Mouse (Mus musculus) cortical plate, adult 2 months (tissue): Measurements from ENCODE around the gene Rtn4rl1. TPM values are rescaled to one million over a fixed set of nuclear protein-coding genes. Genes with fewer than 3 reads are reported as not detected.

Experiments used
- H3K27ac ChIP-seq: fragments of 200-500 bp; 2 replicates; pipeline ENCODE4 v1.5.1; 2012; ENCODE audit warnings: low read length, control low read depth, inconsistent platforms; ENCODE audit not compliant: insufficient read depth
- H3K4me1 ChIP-seq: fragments of 200-500 bp; 2 replicates; pipeline ENCODE4 v1.6.1; 2011; ENCODE audit warnings: low read length; ENCODE audit not compliant: control insufficient read depth, insufficient read depth
- H3K4me3 ChIP-seq: fragments of 200-500 bp; 2 replicates; pipeline ENCODE4 v1.5.1; 2011; ENCODE audit warnings: mild to moderate bottlenecking, low read length, control low read depth; ENCODE audit not compliant: insufficient read depth
- CTCF ChIP-seq: fragments of 200-500 bp; IDR thresholded peaks from 2 replicates; pipeline ENCODE4 v1.5.1; 2011; ENCODE audit warnings: mild to moderate bottlenecking, control low read depth, low read length; ENCODE audit not compliant: insufficient read depth; ENCODE audit errors: extremely low read depth
- POLR2A ChIP-seq: fragments of 200-500 bp; IDR thresholded peaks from 2 replicates; pipeline ENCODE4 v1.6.1; 2011; ENCODE audit warnings: mild to moderate bottlenecking, low read length, control low read depth; ENCODE audit not compliant: insufficient read depth; ENCODE audit errors: extremely low read depth
- polyA plus RNA-seq: library from polyadenylated mRNA; depleted of rRNA; stranded (reverse); fragments of >200 nt; gene quantifications from 2 replicates; pipeline ENCODE4 v1.2.3, GENCODE M21; 2012

Gene Rtn4rl1
- polyA plus RNA-seq, 1 experiment: 37.9 TPM

DNA sequence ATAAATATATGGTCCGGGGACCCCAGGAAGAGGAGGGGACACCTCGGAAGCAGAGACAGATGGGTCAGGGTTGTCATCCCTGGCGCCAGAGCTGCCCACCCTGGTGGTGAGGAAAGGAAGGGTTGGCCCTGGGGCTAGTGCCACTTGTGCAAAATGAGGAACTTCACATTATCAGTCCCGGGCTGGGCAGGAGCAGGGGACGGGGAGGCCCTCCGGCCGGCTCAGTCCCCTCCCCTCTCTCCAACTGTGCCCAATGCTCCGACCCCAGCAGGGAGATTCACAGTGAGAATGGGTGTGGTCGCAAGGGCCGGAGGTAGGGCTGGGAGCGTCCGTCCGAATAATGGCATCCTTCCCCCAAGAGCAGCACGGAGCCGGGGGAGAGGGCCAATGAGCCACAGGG, 28.8 kb upstream of the Rtn4rl1 start:
- H3K4me3 ChIP-seq: no peak overlapping the region; the same call in 1 of the 2 replicates

GRCm38 (mm10) chr11:75165441-75166192, 28.0 kb upstream of the Rtn4rl1 start:
- H3K27ac ChIP-seq: no peak overlapping the region

More for the DNA sequence above, 28.8 kb upstream of the Rtn4rl1 start:
- TF ChIP-seq POLR2A (no peak), CTCF (no peak)
- no peak overlapping the region for H3K27ac ChIP-seq
- H3K4me1 ChIP-seq: 0 out of 2 replicates have a peak, but pooled peaks cover 1% of the 10 kb centered on the region

DNA sequence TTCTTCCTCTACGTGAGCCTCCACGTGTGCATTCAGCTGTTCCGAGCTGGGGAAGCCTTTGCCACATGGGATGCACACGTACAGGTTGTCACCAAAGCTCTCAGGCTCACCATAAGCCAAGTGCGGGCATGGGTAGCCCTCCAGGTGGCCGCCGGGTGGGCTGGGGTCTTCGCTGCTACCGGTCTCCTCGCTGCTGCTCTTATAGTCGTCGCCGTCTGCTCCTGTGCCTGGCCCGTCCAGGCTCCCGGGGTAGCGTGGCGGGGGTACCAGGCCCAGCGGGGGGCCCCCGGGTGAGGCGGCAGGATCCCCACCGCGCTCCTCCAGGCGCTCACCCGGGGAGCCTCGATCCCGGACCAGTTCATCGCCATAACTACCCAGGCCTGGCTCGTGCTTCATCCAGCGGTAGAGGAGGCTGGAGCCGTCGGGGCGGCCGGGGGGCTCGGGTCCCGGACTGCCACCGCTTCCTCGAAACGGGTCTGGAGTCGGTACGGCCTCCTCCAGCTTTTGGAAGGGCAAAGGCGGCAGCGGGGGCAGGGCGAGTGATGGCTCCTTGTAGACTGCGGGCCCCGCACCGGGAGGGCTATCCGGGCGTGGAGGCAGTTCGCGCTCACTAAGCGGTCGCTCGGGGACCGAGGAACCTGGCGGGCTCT, 27.3 kb upstream of the Rtn4rl1 start:
- Histone ChIP-seq H3K27ac (no peak overlapping the region), H3K4me1 (0 out of 2 replicates have a peak, but pooled peaks cover 1% of the 10 kb centered on the region), H3K4me3 (peak overlapping the region; percentile 22; the same call in 1 of the 2 replicates)
- TF ChIP-seq POLR2A (no peak), CTCF (no peak)

More at GRCm38 (mm10) chr11:75165441-75166192, 28.0 kb upstream of the Rtn4rl1 start:
- Histone ChIP-seq H3K4me1 (0 out of 2 replicates have a peak, but pooled peaks cover 1% of the 10 kb centered on the region), H3K4me3 (peak overlapping the region; percentile 22)
- TF ChIP-seq POLR2A (0 out of 2 replicates have a peak, but pooled peaks have one; percentile 2), CTCF (peak; percentile 68)

- H3K4me1 ChIP-seq: 0 out of 2 replicates have a peak, but pooled peaks cover 1% of the 10 kb centered on the region
- no peak overlapping the region for H3K27ac ChIP-seq
- no peak overlapping the region for H3K4me3 ChIP-seq
- TF ChIP-seq CTCF: no peak
- no peak for TF ChIP-seq POLR2A
These were observed 26.5 kb upstream of the Rtn4rl1 start for GRCm38 (mm10) chr11:75166861-75167642.

DNA sequence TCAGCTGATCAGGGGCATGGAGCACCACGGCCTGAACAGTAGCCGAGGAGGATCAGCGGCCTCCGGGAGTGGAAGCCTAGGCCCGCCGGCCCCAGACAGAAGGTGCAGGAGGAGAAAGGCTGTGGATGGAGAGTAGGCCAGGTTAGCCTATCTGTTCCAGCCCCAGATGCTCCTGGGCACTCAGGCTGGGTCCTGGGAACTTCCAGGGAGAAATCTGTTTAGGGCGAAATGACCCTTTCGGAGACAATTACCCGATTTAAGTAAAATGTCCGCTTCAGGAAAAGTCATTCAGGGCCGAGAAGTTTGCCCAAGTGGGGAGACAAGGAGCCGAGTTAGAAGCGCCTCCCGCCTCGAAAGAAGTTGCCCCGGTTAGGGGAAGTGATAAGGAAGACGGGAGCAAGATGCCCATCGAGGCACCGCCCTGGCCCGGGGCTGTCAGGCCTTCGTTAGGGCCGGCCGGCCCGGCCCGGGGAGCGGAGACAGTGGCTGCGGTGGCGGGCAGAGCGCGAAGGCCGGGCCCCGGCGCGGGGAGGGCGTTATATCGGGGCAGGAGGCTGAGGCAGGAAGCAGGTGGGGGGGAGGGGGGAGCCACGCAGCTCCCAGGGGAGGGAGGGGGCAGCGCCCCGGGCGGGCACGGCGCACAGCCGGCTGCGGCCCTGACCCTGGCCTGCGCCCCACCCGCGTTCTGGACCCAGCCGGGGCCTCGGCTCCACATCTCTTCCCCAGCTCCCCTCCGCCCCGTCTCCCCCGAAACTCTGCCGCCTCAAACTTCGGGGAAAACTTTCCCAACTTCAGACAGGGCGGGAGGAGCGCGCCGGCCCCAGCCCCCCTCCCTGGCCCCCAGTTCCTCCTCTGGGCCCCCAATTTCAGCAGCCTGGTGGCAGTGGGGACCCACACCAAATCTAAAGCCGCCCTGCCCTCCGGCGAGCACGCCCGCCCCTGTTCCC, 25.7 kb upstream of the Rtn4rl1 start:
- Histone ChIP-seq H3K4me1 (0 out of 2 replicates have a peak, but pooled peaks cover 1% of the 10 kb centered on the region), H3K27ac (no peak overlapping the region), H3K4me3 (no peak overlapping the region)
- TF ChIP-seq POLR2A (no peak), CTCF (no peak)

- 0 out of 2 replicates have a peak, but pooled peaks cover 1% of the 10 kb centered on the region for H3K4me1 ChIP-seq
- peak overlapping the region; percentile 33 for H3K4me3 ChIP-seq
- TF ChIP-seq POLR2A: no peak
- peak; percentile 61 for TF ChIP-seq CTCF
- no peak overlapping the region for H3K27ac ChIP-seq
These were observed 24.8 kb upstream of the Rtn4rl1 start for GRCm38 (mm10) chr11:75168590-75169361.

DNA sequence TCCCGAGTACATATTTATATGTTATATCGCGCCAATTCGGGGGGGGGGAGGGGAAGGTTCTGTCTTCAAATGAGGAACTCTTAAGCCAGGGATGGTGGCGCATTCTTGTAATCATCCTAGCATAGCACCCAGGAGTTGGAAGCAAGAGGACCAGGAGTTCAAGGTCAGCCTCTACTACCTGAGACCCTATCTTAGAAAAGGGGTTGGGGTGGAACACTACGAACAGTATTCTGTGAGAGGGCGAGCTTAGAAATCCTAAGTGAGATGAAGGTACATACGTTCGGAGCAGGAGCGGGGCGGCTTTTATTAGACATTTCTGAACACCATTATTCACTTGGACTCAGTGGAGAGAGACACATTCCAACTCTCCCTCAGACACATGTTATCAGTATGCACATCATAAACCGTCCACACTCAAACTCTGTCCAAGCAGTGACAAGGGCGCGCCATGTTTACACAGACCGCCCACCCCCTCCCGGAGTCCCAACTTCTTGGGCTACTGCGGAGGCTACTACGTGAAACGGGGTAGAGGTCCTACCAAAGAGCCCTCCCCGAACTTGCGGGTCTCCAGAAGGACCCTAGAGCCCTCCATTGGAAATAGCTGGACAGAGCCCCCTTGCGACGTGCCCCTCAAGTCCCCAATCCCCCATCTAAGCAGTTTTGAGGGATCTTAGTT, 24.0 kb upstream of the Rtn4rl1 start, which contains the start of gene Hic1:
Gene Hic1, minus strand, starts transcription at position 115 of the 676 bp plus-strand sequence.
- Histone ChIP-seq H3K27ac (no peak within 1 kb of the TSS), H3K4me1 (0 out of 2 replicates have a peak, but pooled peaks cover 1% of the 10 kb centered on the region), H3K4me3 (peak within 1 kb of the TSS; percentile 33)
- TF ChIP-seq POLR2A (no peak), CTCF (no peak)
